Mouse (Mus musculus): ENCODE data around the gene Ankrd65.

GRCm38 (mm10) chr4:155802741-155803339 lies 12.6 kb downstream of the Ankrd65 start, which contains the start of gene Mrpl20:
- TF ChIP-seq CHD2 (IDR thresholded peaks at IDR 0.05; ENCODE audit: low read length) (no peak), MEF2A (IDR thresholded peaks at IDR 0.05; ENCODE audit: borderline replicate concordance, low read depth, low read length) (no peak), CTCF (conservative IDR thresholded peaks at IDR 0.05 in 1 of 2, IDR thresholded peaks at IDR 0.05 in 1 of 2; ENCODE audit: low read depth in 2 of 2, low read length in 2 of 2) (peak in 1 of 2 experiments; percentile 62; a peak in 2 of 4 replicates), POLR2A (IDR thresholded peaks at IDR 0.05; ENCODE audit: low read depth, low read length) (peak; percentile 44; the same call in 1 of the 2 replicates), TCF12 (IDR thresholded peaks at IDR 0.05; ENCODE audit: low read depth, low read length) (no peak), NRF1 (IDR thresholded peaks at IDR 0.05; ENCODE audit: low read depth, low read length) (no peak), HCFC1 (IDR thresholded peaks at IDR 0.05; ENCODE audit: low read depth, low read length) (no peak), ZNF384 (IDR thresholded peaks at IDR 0.05; ENCODE audit: low read depth, low read length) (no peak; the same call in 1 of the 2 replicates), USF1 (IDR thresholded peaks at IDR 0.05; ENCODE audit: low read depth, low read length) (peak; percentile 72), RCOR1 (conservative IDR thresholded peaks at IDR 0.05; ENCODE audit: low read depth, low read length) (no peak), RAD21 (IDR thresholded peaks at IDR 0.05; ENCODE audit: low read depth, low read length) (no peak), EP300 (IDR thresholded peaks at IDR 0.05; ENCODE audit: low read length) (no peak)
